Mouse (Mus musculus) midbrain, embryonic 16.5 days (tissue): ENCODE results near the gene Acrv1. TPM values are rescaled to one million over a fixed set of nuclear protein-coding genes. Genes with fewer than 3 reads are reported as not detected.

ENCODE experiments used
- ATAC-seq: fragments of 200-750 bp; cut with Nextera tagmentation; 2 replicates; pipeline ENCODE4 v1.8.0; 2017; ENCODE audit warnings: moderate TSS enrichment
- H3K27ac ChIP-seq: fragments of 300-500 bp; sonication (generic); 2 replicates; pipeline ENCODE4 v1.5.1; 2014; ENCODE audit warnings: mild to moderate bottlenecking, low read length, mixed read lengths
- H3K27me3 ChIP-seq: fragments of 300-500 bp; sonication (generic); 2 replicates; pipeline ENCODE4 v1.6.1; 2014; ENCODE audit warnings: low read depth, low read length, mixed read lengths; ENCODE audit not compliant: control insufficient read depth, insufficient read depth
- H3K36me3 ChIP-seq: fragments of 300-500 bp; sonication (generic); 2 replicates; pipeline ENCODE4 v1.6.1; 2014; ENCODE audit warnings: mild to moderate bottlenecking, low read length, moderate library complexity, mixed read lengths; ENCODE audit not compliant: control insufficient read depth, insufficient read depth
- H3K4me1 ChIP-seq: fragments of 300-500 bp; sonication (generic); 2 replicates; pipeline ENCODE4 v1.6.1; 2014; ENCODE audit warnings: mild to moderate bottlenecking, low read length, mixed read lengths; ENCODE audit not compliant: control insufficient read depth, insufficient read depth
- H3K4me2 ChIP-seq: fragments of 300-500 bp; sonication (generic); 2 replicates; pipeline ENCODE4 v1.6.1; 2014; ENCODE audit warnings: mild to moderate bottlenecking, low read length, mixed read lengths
- H3K4me3 ChIP-seq: fragments of 300-500 bp; sonication (generic); 2 replicates; pipeline ENCODE4 v1.5.1; 2014; ENCODE audit warnings: low read depth, mild to moderate bottlenecking, low read length, moderate library complexity, mixed read lengths
- H3K9ac ChIP-seq: fragments of 300-500 bp; sonication (generic); 2 replicates; pipeline ENCODE4 v1.6.1; 2014; ENCODE audit warnings: low read depth, low read length, mixed read lengths
- H3K9me3 ChIP-seq: fragments of 300-500 bp; sonication (generic); replicated peaks from 2 replicates; pipeline ENCODE4 v1.6.1; 2014; ENCODE audit warnings: mild to moderate bottlenecking, low read length, mixed read lengths; ENCODE audit not compliant: control insufficient read depth, poor library complexity, severe bottlenecking
- WGBS: fragments of 180-500 bp; shearing (Covaris S2); extraction: QIAGEN DNeasy Blood & Tissue Kit; methylation state at CpG from one replicate; pipeline ENCODE4 v1.1.7; 2014; 5-methylcytosine and 5-hydroxymethylcytosine counted together
- polyA plus RNA-seq: library from polyadenylated mRNA; unstranded; fragments of >200 nt; fragmentation: Nextera tagmentation; extraction: Ambion mirVana; gene quantifications from 2 replicates; pipeline ENCODE4 v1.2.1, GENCODE M21; 2015

Acrv1 gene
- polyA plus RNA-seq, 1 experiment from 2014 or later, result not detected

DNA sequence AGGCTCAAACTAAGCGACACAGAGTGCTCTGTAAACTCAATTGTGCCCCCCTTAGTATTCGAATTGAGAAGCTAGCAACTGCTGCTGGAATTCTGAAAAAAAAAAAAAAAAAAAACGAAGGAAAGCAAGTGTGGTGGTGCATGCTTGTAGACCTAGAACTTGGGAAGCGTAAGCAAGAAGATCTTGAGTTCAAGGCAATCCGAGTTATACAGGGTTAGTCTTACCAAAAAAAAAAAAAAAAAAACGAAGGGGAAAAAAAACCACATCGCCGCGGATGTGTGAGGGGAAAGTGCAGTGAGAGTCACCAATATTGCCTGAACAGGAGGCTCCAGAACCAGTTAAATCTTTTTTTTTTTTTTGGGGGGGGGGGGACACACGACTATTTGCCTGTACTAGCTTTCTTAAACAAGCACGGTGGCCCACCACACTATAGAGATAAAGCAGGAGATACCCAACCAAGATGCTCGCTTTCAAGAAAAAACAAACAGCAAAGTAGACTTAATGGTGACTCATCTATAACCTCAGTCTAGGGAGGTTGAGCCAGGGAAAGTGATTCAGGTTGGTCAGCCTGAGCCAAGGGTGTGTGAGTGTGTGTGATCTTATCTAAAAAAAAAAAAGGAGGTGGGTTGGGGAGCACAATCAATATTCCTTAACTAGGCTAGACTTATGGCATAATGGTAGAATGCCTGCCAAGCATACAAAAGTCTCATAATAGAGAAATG is 34.2 kb downstream of the Acrv1 start, which contains the start of gene Chek1:
Gene Chek1, minus strand, starts transcription at position 32 of the 722 bp plus-strand sequence.
- peaks cover 12% of the 10 kb centered on the region for H3K4me1 ChIP-seq
- peak within 1 kb of the TSS; percentile 68 for H3K9ac ChIP-seq
- no peaks in the 10 kb centered on the region for H3K9me3 ChIP-seq
- 8% methylated on average over 12 of the region's 12 CpGs for whole genome bisulfite sequencing
- H3K27me3 ChIP-seq, result no peaks in the 10 kb centered on the region
- no peak; the same call in 1 of the 2 replicates for ATAC-seq
- peak within 1 kb of the TSS; percentile 58 for H3K4me3 ChIP-seq
- peak within 1 kb of the TSS; percentile 98 for H3K4me2 ChIP-seq
- no peaks in the 10 kb centered on the region; the same call in 1 of the 2 replicates for H3K36me3 ChIP-seq
- H3K27ac ChIP-seq, result peak within 1 kb of the TSS; percentile 82

Other genes starting within 250 kb of the Acrv1 start
- gene Gm9513, start 217.6 kb upstream of the Acrv1 start, polyA plus RNA-seq, result not detected in 2 replicates
- not detected in 2 replicates for gene Gm5615, start 151.3 kb upstream of the Acrv1 start, polyA plus RNA-seq
- not detected in 2 replicates for gene Gm17689, start 110.6 kb upstream of the Acrv1 start, polyA plus RNA-seq
- not detected in 2 replicates for gene A630095E13Rik, start 49.8 kb upstream of the Acrv1 start, polyA plus RNA-seq
- gene Chek1, start 33.8 kb downstream of the Acrv1 start, polyA plus RNA-seq, result 5.6 and 8.8 TPM in 2 replicates
- gene Stt3a, start 74.5 kb downstream of the Acrv1 start, polyA plus RNA-seq, result 85.1 and 89.0 TPM in 2 replicates
- 118 and 120 TPM in 2 replicates for gene Ei24, start 104.2 kb downstream of the Acrv1 start, polyA plus RNA-seq
- gene Fez1, start 128.6 kb downstream of the Acrv1 start, polyA plus RNA-seq, result 612 and 638 TPM in 2 replicates